Mouse (Mus musculus): Measurements from ENCODE around the gene Rnf187.

Gene Rnf187

GRCm38 (mm10) chr11:58974414-58974813 lies 35.7 kb upstream of the Rnf187 start:
- no peaks in the 10 kb centered on the region for H3K36me3 ChIP-seq (ENCODE audit: control insufficient read depth, insufficient read depth, low read length, poor library complexity, severe bottlenecking)
- no peaks in the 10 kb centered on the region for H3K27me3 ChIP-seq (ENCODE audit: control insufficient read depth, insufficient read depth, low read length, poor library complexity, severe bottlenecking)
- no peak for DNase-seq (ENCODE audit: low read depth, low spot score)

GRCm38 (mm10) chr11:58971796-58972195 lies 33.1 kb upstream of the Rnf187 start:
- DNase-seq (ENCODE audit: low read depth, low spot score): no peak

GRCm38 (mm10) chr11:58970831-58971530 lies 32.3 kb upstream of the Rnf187 start:
- DNase-seq (ENCODE audit: low read depth, low spot score): no peak
- Histone ChIP-seq H3K27me3 (ENCODE audit: control insufficient read depth, insufficient read depth, low read length, poor library complexity, severe bottlenecking) (no peaks in the 10 kb centered on the region), H3K36me3 (ENCODE audit: control insufficient read depth, insufficient read depth, low read length, poor library complexity, severe bottlenecking) (no peaks in the 10 kb centered on the region)

More at GRCm38 (mm10) chr11:58971796-58972195, 33.1 kb upstream of the Rnf187 start:
- H3K36me3 ChIP-seq (ENCODE audit: control insufficient read depth, insufficient read depth, low read length, poor library complexity, severe bottlenecking): no peaks in the 10 kb centered on the region
- H3K27me3 ChIP-seq (ENCODE audit: control insufficient read depth, insufficient read depth, low read length, poor library complexity, severe bottlenecking): no peaks in the 10 kb centered on the region

GRCm38 (mm10) chr11:58969659-58970058 lies 30.9 kb upstream of the Rnf187 start:
- peak; percentile 34 for DNase-seq (ENCODE audit: low read depth, low spot score)
- H3K36me3 ChIP-seq (ENCODE audit: control insufficient read depth, insufficient read depth, low read length, poor library complexity, severe bottlenecking): no peaks in the 10 kb centered on the region
- H3K27me3 ChIP-seq (ENCODE audit: control insufficient read depth, insufficient read depth, low read length, poor library complexity, severe bottlenecking): no peaks in the 10 kb centered on the region

GRCm38 (mm10) chr11:58969027-58969426 lies 30.3 kb upstream of the Rnf187 start:
- H3K36me3 ChIP-seq (ENCODE audit: control insufficient read depth, insufficient read depth, low read length, poor library complexity, severe bottlenecking): no peaks in the 10 kb centered on the region
- H3K27me3 ChIP-seq (ENCODE audit: control insufficient read depth, insufficient read depth, low read length, poor library complexity, severe bottlenecking): no peaks in the 10 kb centered on the region
- no peak for DNase-seq (ENCODE audit: low read depth, low spot score)

- H3K27me3 ChIP-seq (ENCODE audit: control insufficient read depth, insufficient read depth, low read length, poor library complexity, severe bottlenecking): no peaks in the 10 kb centered on the region
- DNase-seq (ENCODE audit: low read depth, low spot score): no peak
- H3K36me3 ChIP-seq (ENCODE audit: control insufficient read depth, insufficient read depth, low read length, poor library complexity, severe bottlenecking): no peaks in the 10 kb centered on the region
Measured at GRCm38 (mm10) chr11:58968551-58968950, 29.8 kb upstream of the Rnf187 start.

GRCm38 (mm10) chr11:58967346-58967745 lies 28.6 kb upstream of the Rnf187 start:
- DNase-seq (ENCODE audit: low read depth, low spot score): peak; percentile 83
- H3K36me3 ChIP-seq (ENCODE audit: control insufficient read depth, insufficient read depth, low read length, poor library complexity, severe bottlenecking): no peaks in the 10 kb centered on the region
- H3K27me3 ChIP-seq (ENCODE audit: control insufficient read depth, insufficient read depth, low read length, poor library complexity, severe bottlenecking): no peaks in the 10 kb centered on the region

- no peaks in the 10 kb centered on the region for H3K36me3 ChIP-seq (ENCODE audit: control insufficient read depth, insufficient read depth, low read length, poor library complexity, severe bottlenecking)
- H3K27me3 ChIP-seq (ENCODE audit: control insufficient read depth, insufficient read depth, low read length, poor library complexity, severe bottlenecking): no peaks in the 10 kb centered on the region
- no peak for DNase-seq (ENCODE audit: low read depth, low spot score)
Measured at GRCm38 (mm10) chr11:58965001-58965760, 26.5 kb upstream of the Rnf187 start.

GRCm38 (mm10) chr11:58964216-58964615 lies 25.5 kb upstream of the Rnf187 start:
- Histone ChIP-seq H3K27me3 (ENCODE audit: control insufficient read depth, insufficient read depth, low read length, poor library complexity, severe bottlenecking) (no peaks in the 10 kb centered on the region), H3K36me3 (ENCODE audit: control insufficient read depth, insufficient read depth, low read length, poor library complexity, severe bottlenecking) (no peaks in the 10 kb centered on the region)
- no peak for DNase-seq (ENCODE audit: low read depth, low spot score)

- Histone ChIP-seq H3K27me3 (ENCODE audit: control insufficient read depth, insufficient read depth, low read length, poor library complexity, severe bottlenecking) (no peaks in the 10 kb centered on the region), H3K36me3 (ENCODE audit: control insufficient read depth, insufficient read depth, low read length, poor library complexity, severe bottlenecking) (no peaks in the 10 kb centered on the region)
- DNase-seq (ENCODE audit: low read depth, low spot score): peak; percentile 31
Measured at GRCm38 (mm10) chr11:58963543-58963942, 24.8 kb upstream of the Rnf187 start.

- Histone ChIP-seq H3K36me3 (ENCODE audit: control insufficient read depth, insufficient read depth, low read length, poor library complexity, severe bottlenecking) (no peaks in the 10 kb centered on the region; the same call in 1 of the 2 replicates), H3K27me3 (ENCODE audit: control insufficient read depth, insufficient read depth, low read length, poor library complexity, severe bottlenecking) (no peaks in the 10 kb centered on the region)
- no peak for DNase-seq (ENCODE audit: low read depth, low spot score)
Measured at GRCm38 (mm10) chr11:58961364-58962177, 22.9 kb upstream of the Rnf187 start.

GRCm38 (mm10) chr11:58959921-58960465 lies 21.3 kb upstream of the Rnf187 start:
- no peaks in the 10 kb centered on the region for H3K27me3 ChIP-seq (ENCODE audit: control insufficient read depth, insufficient read depth, low read length, poor library complexity, severe bottlenecking)
- no peaks in the 10 kb centered on the region; the same call in 1 of the 2 replicates for H3K36me3 ChIP-seq (ENCODE audit: control insufficient read depth, insufficient read depth, low read length, poor library complexity, severe bottlenecking)
- DNase-seq (ENCODE audit: low read depth, low spot score): peak; percentile 90

GRCm38 (mm10) chr11:58959186-58959825 lies 20.6 kb upstream of the Rnf187 start:
- H3K36me3 ChIP-seq (ENCODE audit: control insufficient read depth, insufficient read depth, low read length, poor library complexity, severe bottlenecking): no peaks in the 10 kb centered on the region; the same call in 1 of the 2 replicates
- DNase-seq (ENCODE audit: low read depth, low spot score): peak; percentile 73
- H3K27me3 ChIP-seq (ENCODE audit: control insufficient read depth, insufficient read depth, low read length, poor library complexity, severe bottlenecking): no peaks in the 10 kb centered on the region

- DNase-seq (ENCODE audit: low read depth, low spot score): no peak
- H3K36me3 ChIP-seq (ENCODE audit: control insufficient read depth, insufficient read depth, low read length, poor library complexity, severe bottlenecking): no peaks in the 10 kb centered on the region; the same call in 1 of the 2 replicates
- no peaks in the 10 kb centered on the region for H3K27me3 ChIP-seq (ENCODE audit: control insufficient read depth, insufficient read depth, low read length, poor library complexity, severe bottlenecking)
Measured at GRCm38 (mm10) chr11:58958536-58958935, 19.8 kb upstream of the Rnf187 start.

Data from splenic B cell, adult 2 months (primary cell).